Mouse (Mus musculus) monocyte, adult 59 days (primary cell): Measurements from ENCODE around the gene Gabrg2. TPM values are rescaled to one million over a fixed set of nuclear protein-coding genes. Genes with fewer than 3 reads are reported as not detected.

Experiments used
- total RNA-seq, 2 experiments: library from RNA; stranded (reverse); gene quantifications; one replicate each; pipeline ENCODE4 v1.2.4; 2023

Gabrg2 gene
- total RNA-seq: not detected

DNA sequence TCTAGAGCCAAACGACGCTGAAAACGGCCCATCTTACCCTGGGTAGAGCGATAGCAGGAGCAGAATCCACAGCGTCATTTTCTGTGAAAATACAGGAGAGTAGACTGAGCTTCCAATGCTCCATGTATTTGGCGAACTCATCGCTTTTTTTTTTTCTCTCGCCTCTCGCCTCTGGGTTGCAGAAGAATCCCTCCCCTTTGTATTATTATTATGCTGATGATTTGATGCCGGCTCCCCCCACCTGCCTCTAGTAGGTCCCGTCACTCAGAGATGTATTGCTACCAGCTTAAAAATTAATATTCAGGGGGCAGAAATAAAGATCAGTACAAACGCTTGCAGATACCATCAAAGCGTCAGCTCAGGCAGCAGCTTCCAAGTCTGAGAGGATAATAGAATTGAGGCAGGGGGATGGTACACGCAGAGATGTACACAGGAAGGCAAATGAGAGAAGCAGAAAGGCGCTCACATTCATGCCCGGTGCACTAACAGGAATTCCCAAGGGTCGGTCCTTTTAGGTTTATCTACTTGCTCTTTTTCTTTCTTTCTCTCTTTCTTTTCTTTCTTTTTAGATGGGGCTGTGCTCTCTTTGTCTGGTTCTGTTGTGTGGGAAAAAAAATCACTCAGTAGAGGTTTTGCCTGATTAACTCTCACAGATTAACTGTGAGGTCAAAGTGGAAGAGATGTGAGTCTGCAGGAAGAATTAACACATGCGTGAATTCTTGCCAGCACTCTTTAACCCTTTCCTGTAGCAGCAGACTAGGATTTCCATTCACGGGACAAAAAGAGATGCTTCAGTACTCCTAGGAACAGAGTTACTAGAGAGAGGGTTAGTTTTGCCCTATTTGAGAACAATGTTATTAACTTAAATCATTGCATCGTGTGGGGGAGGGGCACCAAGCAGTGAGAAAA, at the start of gene Gabrg2:
Gene Gabrg2, minus strand, starts transcription at position 668 of the 909 bp plus-strand sequence.

Other genes starting within 250 kb of the Gabrg2 start
- not detected for gene Gabra1, start 182.1 kb upstream of the Gabrg2 start, total RNA-seq